Mouse (Mus musculus): Measurements from ENCODE around the gene Card14.

- TF ChIP-seq CTCF (IDR thresholded peaks at IDR 0.05; ENCODE audit: insufficient read depth, low read depth, low read length), result no peak
- no peak for TF ChIP-seq POLR2A (IDR thresholded peaks at IDR 0.05; ENCODE audit: insufficient read depth, low read depth, low read length)
Observed at GRCm38 (mm10) chr11:119259977-119260376, 47.6 kb upstream of the Card14 start.

All from olfactory bulb, adult 2 months (tissue).